Mouse (Mus musculus): ENCODE results near the gene Tm4sf20. TPM values are rescaled to one million over a fixed set of nuclear protein-coding genes. Genes with fewer than 3 reads are reported as not detected.
A peak's percentile ranks its signal among the peaks of the same experiment; 100 is the strongest.

The Tm4sf20 gene
- total RNA-seq, 2 experiments from 2014 or later, result not detected

GRCm38 (mm10) chr1:82725026-82725874 lies 43.0 kb downstream of the Tm4sf20 start:
- intact Hi-C loops (cut with DNase I), result no loop called here
- DNase-seq (ENCODE audit: low spot score in 2 of 2), result no peak

GRCm38 (mm10) chr1:82724339-82725025 lies 43.8 kb downstream of the Tm4sf20 start, which contains the start of gene Mff:
Mff (plus strand) TSS chr1:82724890.
- peak; percentile 92 to 93 for DNase-seq (ENCODE audit: low spot score in 2 of 2)
- intact Hi-C loops (cut with DNase I), result no loop called here

- DNase-seq (ENCODE audit: low spot score in 2 of 2), result no peak
- intact Hi-C loops (cut with DNase I), result no loop called here
These were observed 50.3 kb downstream of the Tm4sf20 start for GRCm38 (mm10) chr1:82717816-82718512.

Other genes with a start within 250 kb of the Tm4sf20 start
- gene Col4a4, start 181.6 kb downstream of the Tm4sf20 start, total RNA-seq (2021), result 1 to 10 TPM; 3.5 to 3.9 TPM
- gene Col4a3, start 181.5 kb downstream of the Tm4sf20 start, total RNA-seq (2021), result 1 to 10 TPM; 1.3 to 1.8 TPM
- 100 to 1,000 TPM; 268 to 270 TPM for gene Mff, start 43.6 kb downstream of the Tm4sf20 start, total RNA-seq (2021)
- not detected for gene Gm47791, start 2.8 kb upstream of the Tm4sf20 start, total RNA-seq (2021)
- 10 to 100 TPM; 81.8 to 90.3 TPM for gene Agfg1, start 71.0 kb upstream of the Tm4sf20 start, total RNA-seq (2021)
- not detected for gene A030005L19Rik, start 144.9 kb upstream of the Tm4sf20 start, total RNA-seq (2021)
- not detected for gene A030014E15Rik, start 156.5 kb upstream of the Tm4sf20 start, total RNA-seq (2021)
- gene Gm6217, start 162.9 kb upstream of the Tm4sf20 start, total RNA-seq (2021), result not detected
- gene A030003K21Rik, start 174.9 kb upstream of the Tm4sf20 start, total RNA-seq (2021), result not detected
- not detected for gene Gm7544, start 187.6 kb upstream of the Tm4sf20 start, total RNA-seq (2021)
- not detected for gene Gm47955, start 191.8 kb upstream of the Tm4sf20 start, total RNA-seq (2021)
- gene Gm47959, start 232.1 kb upstream of the Tm4sf20 start, total RNA-seq (2021), result not detected